Mouse (Mus musculus) embryonic fibroblast, embryonic 13.5 days (primary cell): ENCODE results near the gene Zfp426. TPM values are rescaled to one million over a fixed set of nuclear protein-coding genes. Genes with fewer than 3 reads are reported as not detected.

Experiments
- H3K27ac ChIP-seq: 2 replicates; pipeline ENCODE4 v1.5.1; 2012; ENCODE audit warnings: low read length, control low read depth, inconsistent platforms; ENCODE audit not compliant: insufficient read depth
- H3K4me1 ChIP-seq: 2 replicates; pipeline ENCODE4 v1.6.1; 2011; ENCODE audit warnings: low read length; ENCODE audit not compliant: control insufficient read depth, insufficient read depth
- H3K4me3 ChIP-seq: 2 replicates; pipeline ENCODE4 v1.5.1; 2011; ENCODE audit warnings: mild to moderate bottlenecking, control low read depth, low read length; ENCODE audit not compliant: insufficient read depth
- CTCF ChIP-seq: IDR thresholded peaks from 2 replicates; pipeline ENCODE4 v1.5.1; 2011; ENCODE audit warnings: mild to moderate bottlenecking, control low read depth, low read length, moderate library complexity, borderline replicate concordance; ENCODE audit not compliant: insufficient read depth
- POLR2A ChIP-seq: IDR thresholded peaks from 2 replicates; pipeline ENCODE4 v1.6.1; 2011; ENCODE audit warnings: low read depth, mild to moderate bottlenecking, control low read depth, low read length, moderate library complexity
- polyA plus RNA-seq: library from polyadenylated mRNA; stranded (reverse); fragments of >200 nt; gene quantifications from 2 replicates; pipeline ENCODE4 v1.2.4, GENCODE M21; 2011; ENCODE audit warnings: low read depth; ENCODE audit not compliant: missing spikeins, insufficient read length

The Zfp426 gene
- polyA plus RNA-seq = 18.6 and 20.5 TPM in 2 replicates

GRCm38 (mm10) chr9:20492527-20493233, at the start of gene Zfp426:
Gene Zfp426, minus strand, starts transcription at chr9:20492746.
- TF ChIP-seq CTCF (no peak), POLR2A (peak; percentile 89)
- Histone ChIP-seq H3K4me1 (no peaks in the 10 kb centered on the region; the same call in 1 of the 2 replicates), H3K27ac (peak within 1 kb of the TSS; percentile 83), H3K4me3 (peak within 1 kb of the TSS; percentile 89)

GRCm38 (mm10) chr9:20536598-20536997, 44.1 kb upstream of the Zfp426 start:
- TF ChIP-seq CTCF (no peak), POLR2A (no peak)
- Histone ChIP-seq H3K4me3 (no peak overlapping the region), H3K4me1 (no peaks in the 10 kb centered on the region), H3K27ac (no peak overlapping the region)

- no peak overlapping the region for H3K27ac ChIP-seq
- TF ChIP-seq POLR2A (no peak), CTCF (no peak)
- no peak overlapping the region for H3K4me3 ChIP-seq
- H3K4me1 ChIP-seq = no peaks in the 10 kb centered on the region
Measured at GRCm38 (mm10) chr9:20534326-20534926, 41.9 kb upstream of the Zfp426 start.

GRCm38 (mm10) chr9:20521306-20521957, 28.9 kb upstream of the Zfp426 start, which contains the start of gene Zfp266:
Gene Zfp266, minus strand, starts transcription at chr9:20521417.
- Histone ChIP-seq H3K27ac (peak within 1 kb of the TSS; percentile 94), H3K4me3 (peak within 1 kb of the TSS; percentile 96), H3K4me1 (no peaks in the 10 kb centered on the region; the same call in 1 of the 2 replicates)
- TF ChIP-seq CTCF (no peak), POLR2A (peak; percentile 66)

- H3K4me3 ChIP-seq = peak overlapping the region; percentile 96
- TF ChIP-seq POLR2A = no peak
- TF ChIP-seq CTCF = no peak
- peak overlapping the region; percentile 94 for H3K27ac ChIP-seq
- H3K4me1 ChIP-seq = no peaks in the 10 kb centered on the region; the same call in 1 of the 2 replicates
Measured at GRCm38 (mm10) chr9:20520531-20521210, 28.1 kb upstream of the Zfp426 start.

- no peak for TF ChIP-seq CTCF
- no peak for TF ChIP-seq POLR2A
- Histone ChIP-seq H3K4me1 (no peaks in the 10 kb centered on the region; the same call in 1 of the 2 replicates), H3K27ac (no peak overlapping the region), H3K4me3 (peak overlapping the region; percentile 68)
Measured at GRCm38 (mm10) chr9:20519949-20520348, 27.4 kb upstream of the Zfp426 start.

- Histone ChIP-seq H3K4me3 (no peak overlapping the region), H3K27ac (no peak overlapping the region), H3K4me1 (peaks cover 5% of the 10 kb centered on the region)
- TF ChIP-seq CTCF (no peak), POLR2A (no peak)
Measured at GRCm38 (mm10) chr9:20518708-20519107, 26.2 kb upstream of the Zfp426 start.

- peaks cover 5% of the 10 kb centered on the region for H3K4me1 ChIP-seq
- TF ChIP-seq CTCF = no peak
- H3K27ac ChIP-seq = no peak overlapping the region
- H3K4me3 ChIP-seq = no peak overlapping the region
Measured at GRCm38 (mm10) chr9:20517727-20518126, 25.2 kb upstream of the Zfp426 start.

- H3K27ac ChIP-seq = no peak overlapping the region
- H3K4me3 ChIP-seq = no peak overlapping the region
- TF ChIP-seq POLR2A = no peak
- H3K4me1 ChIP-seq = peaks cover 5% of the 10 kb centered on the region; the same call in 1 of the 2 replicates
Measured at GRCm38 (mm10) chr9:20514016-20514415, 21.5 kb upstream of the Zfp426 start.
